Mouse (Mus musculus) G1E (cell line): ENCODE measurements around the gene Rubcn.

ENCODE experiments used
- CTCF ChIP-seq: IDR thresholded peaks from 2 replicates; pipeline ENCODE4 v1.5.1; 2012; ENCODE audit warnings: low read depth, low read length, inconsistent platforms, mixed read lengths
- POLR2AphosphoS5 ChIP-seq: IDR thresholded peaks from 2 replicates; pipeline ENCODE4 v1.6.1; 2012; ENCODE audit warnings: low read depth, low read length, inconsistent platforms; ENCODE audit not compliant: insufficient replicate concordance

DNA sequence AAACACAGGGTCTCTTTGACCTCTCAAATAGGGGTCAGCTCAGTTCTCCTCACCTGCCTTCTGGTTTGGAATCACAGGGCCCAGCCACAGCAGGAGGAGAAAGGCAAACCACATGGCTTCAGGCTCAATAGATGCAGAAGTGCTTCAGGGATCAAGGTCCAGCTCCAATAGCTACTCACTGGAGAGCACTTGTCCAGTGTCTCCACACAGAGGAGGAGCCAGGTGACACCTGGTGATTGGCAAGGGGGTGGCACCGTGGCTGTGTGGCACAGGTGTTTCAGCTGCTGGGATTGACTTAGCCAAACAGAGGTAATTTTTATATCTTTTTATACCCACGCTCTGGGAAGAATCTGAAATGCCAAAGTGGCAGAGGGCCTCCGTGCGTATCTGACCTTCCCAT is 67.2 kb downstream of the Rubcn start, which contains the start of gene Smbd1:
- no peak for TF ChIP-seq CTCF
- no peak for TF ChIP-seq POLR2AphosphoS5
